Mouse (Mus musculus): ENCODE measurements around the gene Strada.

GRCm38 (mm10) chr11:106163546-106163945, 38.4 kb downstream of the Strada start:
- TF ChIP-seq CTCF (IDR thresholded peaks at IDR 0.05; ENCODE audit: low read depth) (no peak), EP300 (IDR thresholded peaks at IDR 0.05; ENCODE audit: low read depth) (no peak)
